Mouse (Mus musculus) layer of hippocampus, adult 2 months (tissue): Measurements from ENCODE around the gene Izumo4. TPM values are rescaled to one million over a fixed set of nuclear protein-coding genes. Genes with fewer than 3 reads are reported as not detected.

Experiments
- DNase-seq, 2 experiments: peaks; one replicate each; pipeline ENCODE4 v3.0.0; 2022; ENCODE audit warnings: low spot score in 2 of 2
- H3K27ac ChIP-seq: fragments of 200-600 bp; 2 replicates; pipeline ENCODE4 v1.8.1; 2022
- H3K4me3 ChIP-seq: fragments of 200-600 bp; 2 replicates; pipeline ENCODE4 v1.8.1; 2022; ENCODE audit warnings: mild to moderate bottlenecking
- CTCF ChIP-seq: fragments of 200-600 bp; conservative IDR thresholded peaks from 2 replicates; pipeline ENCODE4 v1.8.1; 2022; ENCODE audit warnings: antibody characterized with exemption, mild to moderate bottlenecking, moderate library complexity
- total RNA-seq, 2 experiments: library from RNA; stranded (reverse); gene quantifications; 2 replicates each; pipeline ENCODE4 v1.2.3; 2021

Gene Izumo4
- total RNA-seq, 2 experiments from 2014 or later, result 65.0 to 69.0 TPM

- H3K4me3 ChIP-seq, result no peak overlapping the region
- DNase-seq, result no peak
- peak; percentile 63 for TF ChIP-seq CTCF
- no peak overlapping the region for H3K27ac ChIP-seq
Measured at GRCm38 (mm10) chr10:80738657-80739056, 36.7 kb downstream of the Izumo4 start.

GRCm38 (mm10) chr10:80741146-80741545 is 39.2 kb downstream of the Izumo4 start:
- Histone ChIP-seq H3K27ac (peak overlapping the region; percentile 97), H3K4me3 (peak overlapping the region; percentile 98)
- no peak for TF ChIP-seq CTCF
- no peak for DNase-seq

GRCm38 (mm10) chr10:80741634-80742179 is 39.7 kb downstream of the Izumo4 start:
- no peak for DNase-seq
- TF ChIP-seq CTCF, result no peak
- Histone ChIP-seq H3K4me3 (peak overlapping the region; percentile 98), H3K27ac (peak overlapping the region; percentile 97)

GRCm38 (mm10) chr10:80742180-80742978 is 40.4 kb downstream of the Izumo4 start, which contains the start of gene Ap3d1:
Gene Ap3d1 (minus strand): TSS chr10:80742264.
- Histone ChIP-seq H3K27ac (peak within 1 kb of the TSS; percentile 97), H3K4me3 (peak within 1 kb of the TSS; percentile 98)
- no peak for TF ChIP-seq CTCF
- peak; percentile 94 to 100 for DNase-seq

- no peak for TF ChIP-seq CTCF
- H3K27ac ChIP-seq, result no peak overlapping the region
- DNase-seq, result no peak
- no peak overlapping the region for H3K4me3 ChIP-seq
Measured at GRCm38 (mm10) chr10:80744262-80744661, 42.3 kb downstream of the Izumo4 start.

- peak; percentile 78 to 83 for DNase-seq
- TF ChIP-seq CTCF, result peak; percentile 98
- no peak overlapping the region for H3K27ac ChIP-seq
- no peak overlapping the region for H3K4me3 ChIP-seq
Measured at GRCm38 (mm10) chr10:80747410-80747809, 45.4 kb downstream of the Izumo4 start.

- Histone ChIP-seq H3K4me3 (no peak overlapping the region), H3K27ac (no peak overlapping the region)
- DNase-seq, result no peak
- no peak for TF ChIP-seq CTCF
Measured at GRCm38 (mm10) chr10:80748609-80749008, 46.6 kb downstream of the Izumo4 start.

GRCm38 (mm10) chr10:80751188-80751832 is 49.3 kb downstream of the Izumo4 start:
- DNase-seq, result peak in 1 of 2 experiments; percentile 40
- no peak overlapping the region; the same call in 1 of the 2 replicates for H3K4me3 ChIP-seq
- H3K27ac ChIP-seq, result peak overlapping the region; percentile 57
- TF ChIP-seq CTCF, result peak; percentile 77

GRCm38 (mm10) chr10:80752079-80752625 is 50.2 kb downstream of the Izumo4 start:
- Histone ChIP-seq H3K27ac (peak overlapping the region; percentile 57), H3K4me3 (no peak overlapping the region; the same call in 1 of the 2 replicates)
- no peak for TF ChIP-seq CTCF
- DNase-seq, result no peak

- no peak for TF ChIP-seq CTCF
- Histone ChIP-seq H3K27ac (peak within 1 kb of the TSS; percentile 95), H3K4me3 (peak within 1 kb of the TSS; percentile 70)
- peak; percentile 97 to 99 for DNase-seq
Measured at GRCm38 (mm10) chr10:80754594-80755290, 52.8 kb downstream of the Izumo4 start, which contains the start of gene Dot1l. Gene Dot1l (plus strand): TSS chr10:80755206.

Other genes starting within 250 kb of the Izumo4 start
- not detected for gene Onecut3, start 207.3 kb upstream of the Izumo4 start, total RNA-seq
- gene Atp8b3, start 163.1 kb upstream of the Izumo4 start, total RNA-seq, result under 1 TPM; 0.12 to 0.31 TPM
- 10 to 100 TPM; 51.6 to 52.8 TPM for gene Rexo1, start 140.6 kb upstream of the Izumo4 start, total RNA-seq
- 10 to 100 TPM; 50.8 to 56.8 TPM for gene Klf16, start 124.9 kb upstream of the Izumo4 start, total RNA-seq
- gene Abhd17a, start 111.8 kb upstream of the Izumo4 start, total RNA-seq, result 100 to 1,000 TPM; 158 to 166 TPM
- gene Scamp4, start 99.3 kb upstream of the Izumo4 start, total RNA-seq, result 10 to 100 TPM; 42.9 to 43.1 TPM
- 1 to 10 TPM; 1.3 to 3.5 TPM for gene Adat3, start 99.3 kb upstream of the Izumo4 start, total RNA-seq
- 1 to 10 TPM; 3.0 to 4.5 TPM for gene Gm49322, start 96.2 kb upstream of the Izumo4 start, total RNA-seq
- gene Csnk1g2, start 79.3 kb upstream of the Izumo4 start, total RNA-seq, result 100 to 1,000 TPM; 221 to 228 TPM
- 100 to 1,000 TPM; 102 to 105 TPM for gene Btbd2, start 45.1 kb upstream of the Izumo4 start, total RNA-seq
- 10 to 100 TPM; 45.3 to 46.9 TPM for gene Mknk2, start 24.1 kb upstream of the Izumo4 start, total RNA-seq
- 10 to 100 TPM; 10.6 to 16.5 TPM for gene Mob3a, start 207 bp upstream of the Izumo4 start, total RNA-seq
- 100 to 1,000 TPM; 145 to 153 TPM for gene Ap3d1, start 40.1 kb downstream of the Izumo4 start, total RNA-seq
- gene Dot1l, start 53.0 kb downstream of the Izumo4 start, total RNA-seq, result 10 to 100 TPM; 52.0 to 63.6 TPM
- gene Sf3a2, start 96.0 kb downstream of the Izumo4 start, total RNA-seq, result 10 to 100 TPM; 51.7 to 55.1 TPM
- gene Plekhj1, start 96.4 kb downstream of the Izumo4 start, total RNA-seq, result 10 to 100 TPM; 68.4 to 76.3 TPM
- 1 to 10 TPM; 2.7 to 5.3 TPM for gene Amh, start 103.1 kb downstream of the Izumo4 start, total RNA-seq
- gene Jsrp1, start 111.3 kb downstream of the Izumo4 start, total RNA-seq, result 1 to 10 TPM; 1.9 to 2.5 TPM
- 100 to 1,000 TPM; 478 to 493 TPM for gene Oaz1, start 124.5 kb downstream of the Izumo4 start, total RNA-seq
- gene Lingo3, start 141.9 kb downstream of the Izumo4 start, total RNA-seq, result 10 to 100 TPM; 49.4 to 54.3 TPM
- 10 to 100 TPM; 51.6 to 53.3 TPM for gene Lsm7, start 153.0 kb downstream of the Izumo4 start, total RNA-seq
- 10 to 100 TPM; 61.2 to 63.2 TPM for gene Sppl2b, start 153.1 kb downstream of the Izumo4 start, total RNA-seq
- under 1 TPM; 0.46 to 0.56 TPM for gene Tmprss9, start 169.7 kb downstream of the Izumo4 start, total RNA-seq
- gene Timm13, start 198.8 kb downstream of the Izumo4 start, total RNA-seq, result 100 to 1,000 TPM; 134 to 145 TPM
- gene Lmnb2, start 216.1 kb downstream of the Izumo4 start, total RNA-seq, result 10 to 100 TPM; 20.8 to 21.9 TPM
- 10 to 100 TPM; 17.0 to 17.5 TPM for gene Gadd45b, start 227.9 kb downstream of the Izumo4 start, total RNA-seq